Mouse (Mus musculus): Measurements from ENCODE around the gene Uba7. TPM values are rescaled to one million over a fixed set of nuclear protein-coding genes. Genes with fewer than 3 reads are reported as not detected.
"Not testable (repeated sequence)": the region's sequence is repeated elsewhere in the genome, so short reads cannot be mapped to it uniquely, and the experiment has no call there.

The Uba7 gene
- polyA plus RNA-seq, 1 experiment from 2014 or later = 48.0 TPM

DNA sequence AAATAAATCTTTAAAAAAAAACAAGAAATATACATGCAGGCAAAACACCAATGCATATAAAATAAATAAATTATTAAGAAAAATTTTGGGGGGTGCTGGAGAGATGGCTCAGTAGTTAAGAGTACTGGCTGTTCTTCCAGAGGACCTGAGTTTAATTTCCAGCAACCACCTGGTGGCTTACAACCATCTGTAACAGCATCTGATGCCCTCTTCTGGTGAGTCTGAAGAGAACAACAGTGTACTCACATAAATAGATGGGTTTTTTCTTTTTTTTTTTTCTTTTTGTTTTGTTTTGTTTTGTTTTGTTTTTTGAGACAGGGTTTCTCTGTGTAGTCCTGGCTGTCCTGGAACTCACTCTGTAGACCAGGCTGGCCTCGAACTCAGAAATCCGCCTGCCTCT lies 38.3 kb downstream of the Uba7 start:
- not testable (repeated sequence) for H3K4me1 ChIP-seq (replicated peaks; ENCODE audit: control insufficient read depth, insufficient read depth, low read length); H3K9ac ChIP-seq (ENCODE audit: low read length); DNase-seq (ENCODE audit: low spot score); ATAC-seq (replicated peaks; ENCODE audit: low FRiP score, low TSS enrichment, low read depth); H3K4me3 ChIP-seq (ENCODE audit: low read depth, low read length); H3K27me3 ChIP-seq (replicated peaks; ENCODE audit: control insufficient read depth, insufficient read depth, low read length); H3K27ac ChIP-seq (ENCODE audit: low read depth); H3K4me2 ChIP-seq (ENCODE audit: low read length); H3K9me3 ChIP-seq (ENCODE audit: control insufficient read depth, low read length)
- H3K36me3 ChIP-seq (ENCODE audit: control insufficient read depth, insufficient read depth, low read length) = peaks cover 20% of the 10 kb centered on the region; the same call in 1 of the 2 replicates
- WGBS = 89% methylated on average over 2 of the region's 2 CpGs

DNA sequence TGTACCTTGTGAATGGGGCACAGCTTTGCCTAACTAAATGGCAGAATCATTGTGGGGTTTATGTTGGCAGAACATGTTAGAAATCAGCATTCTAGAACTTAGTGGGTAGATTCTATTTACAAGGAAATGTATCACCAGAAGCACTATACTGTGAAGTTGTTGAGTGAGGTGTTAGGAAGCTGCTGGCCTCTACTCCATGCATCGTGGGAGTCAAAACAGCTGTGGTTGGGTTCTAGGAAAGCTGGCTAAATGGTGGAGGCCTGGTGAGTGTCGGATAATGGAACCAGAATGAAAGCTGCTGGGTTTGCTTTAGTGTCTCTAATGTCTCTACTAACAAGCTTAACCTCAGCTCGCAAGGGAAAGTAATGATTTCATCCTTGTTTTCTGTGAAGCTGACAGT lies 41.8 kb downstream of the Uba7 start:
- Histone ChIP-seq H3K36me3 (ENCODE audit: control insufficient read depth, insufficient read depth, low read length) (peaks cover 19% of the 10 kb centered on the region; the same call in 1 of the 2 replicates), H3K27ac (ENCODE audit: low read depth) (no peak overlapping the region), H3K4me3 (ENCODE audit: low read depth, low read length) (no peak overlapping the region), H3K9me3 (ENCODE audit: control insufficient read depth, low read length) (no peaks in the 10 kb centered on the region), H3K27me3 (replicated peaks; ENCODE audit: control insufficient read depth, insufficient read depth, low read length) (no peaks in the 10 kb centered on the region), H3K4me1 (replicated peaks; ENCODE audit: control insufficient read depth, insufficient read depth, low read length) (peaks cover 4% of the 10 kb centered on the region; the same call in 1 of the 2 replicates), H3K9ac (ENCODE audit: low read length) (no peak overlapping the region), H3K4me2 (ENCODE audit: low read length) (no peak overlapping the region)
- no peak for DNase-seq (ENCODE audit: low spot score)
- ATAC-seq (replicated peaks; ENCODE audit: low FRiP score, low TSS enrichment, low read depth) = no peak
- WGBS = 77% methylated on average over 3 of the region's 3 CpGs

DNA sequence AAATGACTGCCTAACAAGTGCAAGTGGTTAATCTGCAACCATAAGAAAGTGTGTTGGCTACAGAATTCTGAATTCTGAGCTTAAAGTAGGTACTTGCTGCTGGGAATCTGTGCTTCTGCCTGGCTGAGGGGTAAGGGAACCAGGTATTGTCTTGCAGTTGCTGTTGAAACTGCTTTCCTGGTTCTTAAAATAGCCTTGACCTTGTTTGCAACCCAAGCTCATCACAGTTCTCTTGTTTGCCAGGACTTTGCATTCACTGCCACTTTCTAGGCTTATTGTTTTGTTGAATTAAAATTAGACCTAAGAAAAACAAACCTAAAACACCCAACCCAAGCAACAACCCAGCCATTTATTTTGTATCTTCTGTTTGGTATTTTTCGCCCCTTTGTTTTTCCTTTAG lies 45.4 kb downstream of the Uba7 start:
- Histone ChIP-seq H3K9ac (ENCODE audit: low read length) (no peak overlapping the region), H3K27me3 (replicated peaks; ENCODE audit: control insufficient read depth, insufficient read depth, low read length) (no peaks in the 10 kb centered on the region), H3K4me2 (ENCODE audit: low read length) (no peak overlapping the region), H3K4me3 (ENCODE audit: low read depth, low read length) (no peak overlapping the region), H3K27ac (ENCODE audit: low read depth) (no peak overlapping the region), H3K4me1 (replicated peaks; ENCODE audit: control insufficient read depth, insufficient read depth, low read length) (peaks cover 4% of the 10 kb centered on the region; the same call in 1 of the 2 replicates), H3K9me3 (ENCODE audit: control insufficient read depth, low read length) (no peaks in the 10 kb centered on the region), H3K36me3 (ENCODE audit: control insufficient read depth, insufficient read depth, low read length) (peaks cover 32% of the 10 kb centered on the region)
- WGBS = 92% methylated on average over 1 of the region's 1 CpGs
- DNase-seq (ENCODE audit: low spot score) (no peak), ATAC-seq (replicated peaks; ENCODE audit: low FRiP score, low TSS enrichment, low read depth) (no peak)

DNA sequence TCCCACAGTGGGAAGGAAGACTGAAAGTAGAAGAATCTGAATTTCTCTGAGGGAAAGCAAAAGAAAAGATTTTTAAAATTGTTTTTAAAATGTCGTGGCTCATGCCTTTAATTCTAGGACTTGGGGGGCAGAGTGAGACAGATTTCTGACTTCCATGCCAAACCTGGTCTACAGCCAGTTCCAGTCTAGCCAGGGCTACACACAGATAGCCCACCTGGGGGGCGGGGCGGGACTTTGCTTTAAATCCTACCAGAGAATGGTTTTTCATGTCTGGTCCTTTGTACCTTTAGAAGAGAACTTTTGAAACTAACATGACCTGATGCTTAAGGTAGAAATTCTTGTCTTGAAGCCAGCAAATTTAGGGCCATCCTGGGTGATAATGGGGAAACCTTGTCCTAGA lies 47.9 kb downstream of the Uba7 start:
- DNase-seq (ENCODE audit: low spot score) (no peak), ATAC-seq (replicated peaks; ENCODE audit: low FRiP score, low TSS enrichment, low read depth) (no peak)
- Histone ChIP-seq H3K4me2 (ENCODE audit: low read length) (no peak overlapping the region), H3K4me1 (replicated peaks; ENCODE audit: control insufficient read depth, insufficient read depth, low read length) (peaks cover 4% of the 10 kb centered on the region; the same call in 1 of the 2 replicates), H3K27me3 (replicated peaks; ENCODE audit: control insufficient read depth, insufficient read depth, low read length) (no peaks in the 10 kb centered on the region), H3K27ac (ENCODE audit: low read depth) (no peak overlapping the region), H3K36me3 (ENCODE audit: control insufficient read depth, insufficient read depth, low read length) (peaks cover 42% of the 10 kb centered on the region), H3K9me3 (ENCODE audit: control insufficient read depth, low read length) (no peaks in the 10 kb centered on the region), H3K9ac (ENCODE audit: low read length) (no peak overlapping the region), H3K4me3 (ENCODE audit: low read depth, low read length) (no peak overlapping the region)
- 87% methylated on average over 3 of the region's 3 CpGs for WGBS

DNA sequence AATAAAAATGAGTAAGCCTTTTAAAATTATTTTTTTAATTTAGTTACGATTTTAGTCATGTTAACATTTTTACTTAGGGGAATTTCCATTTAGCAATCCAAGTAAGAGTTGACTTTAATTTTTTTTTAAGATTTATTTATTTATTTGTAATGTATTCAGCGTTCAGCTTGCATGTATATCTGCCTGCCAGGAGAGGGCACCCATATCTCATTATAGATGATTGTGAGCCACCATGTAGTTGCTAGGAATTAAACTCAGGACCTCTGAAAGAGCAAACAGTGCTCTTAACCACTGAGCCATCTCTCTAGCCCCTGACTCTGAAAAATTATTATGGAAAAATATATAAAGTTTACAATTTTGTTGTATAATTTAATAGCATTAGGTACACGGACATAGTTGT lies 51.3 kb downstream of the Uba7 start:
- no peak for DNase-seq (ENCODE audit: low spot score)
- ATAC-seq (replicated peaks; ENCODE audit: low FRiP score, low TSS enrichment, low read depth) = no peak
- no peaks in the 10 kb centered on the region for H3K27me3 ChIP-seq (replicated peaks; ENCODE audit: control insufficient read depth, insufficient read depth, low read length)
- WGBS = 93% methylated on average over 3 of the region's 3 CpGs
- no peak overlapping the region for H3K4me2 ChIP-seq (ENCODE audit: low read length)
- H3K4me3 ChIP-seq (ENCODE audit: low read depth, low read length) = no peak overlapping the region
- H3K9me3 ChIP-seq (ENCODE audit: control insufficient read depth, low read length) = no peaks in the 10 kb centered on the region
- H3K36me3 ChIP-seq (ENCODE audit: control insufficient read depth, insufficient read depth, low read length) = peaks cover 45% of the 10 kb centered on the region
- no peak overlapping the region for H3K9ac ChIP-seq (ENCODE audit: low read length)
- H3K27ac ChIP-seq (ENCODE audit: low read depth) = no peak overlapping the region
- H3K4me1 ChIP-seq (replicated peaks; ENCODE audit: control insufficient read depth, insufficient read depth, low read length) = no peaks in the 10 kb centered on the region

DNA sequence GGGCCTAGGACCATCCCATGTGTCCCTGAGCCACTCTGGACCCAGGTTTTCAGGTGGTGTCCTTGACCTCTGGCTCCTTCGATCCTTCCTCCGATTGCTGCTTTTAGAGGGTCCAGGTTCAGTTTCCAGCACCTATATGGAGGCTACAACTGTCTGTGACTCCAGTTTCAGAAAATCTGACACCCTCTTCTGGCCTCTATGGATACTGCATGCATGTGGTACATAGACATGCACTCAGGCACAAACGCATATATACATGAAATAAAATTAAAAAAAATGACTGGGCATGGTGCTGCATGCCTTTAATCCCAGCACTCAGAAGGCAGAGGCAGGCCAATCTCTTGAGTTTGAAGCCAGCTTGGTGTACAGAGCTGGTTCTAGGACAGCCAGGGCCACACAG lies 52.6 kb downstream of the Uba7 start:
- Histone ChIP-seq H3K4me2 (ENCODE audit: low read length) (no peak overlapping the region), H3K9ac (ENCODE audit: low read length) (no peak overlapping the region), H3K27me3 (replicated peaks; ENCODE audit: control insufficient read depth, insufficient read depth, low read length) (no peaks in the 10 kb centered on the region), H3K9me3 (ENCODE audit: control insufficient read depth, low read length) (no peaks in the 10 kb centered on the region), H3K4me1 (replicated peaks; ENCODE audit: control insufficient read depth, insufficient read depth, low read length) (no peaks in the 10 kb centered on the region), H3K27ac (ENCODE audit: low read depth) (no peak overlapping the region), H3K36me3 (ENCODE audit: control insufficient read depth, insufficient read depth, low read length) (peaks cover 57% of the 10 kb centered on the region), H3K4me3 (ENCODE audit: low read depth, low read length) (no peak overlapping the region)
- ATAC-seq (replicated peaks; ENCODE audit: low FRiP score, low TSS enrichment, low read depth) = no peak
- 95% methylated on average over 3 of the region's 3 CpGs for WGBS
- DNase-seq (ENCODE audit: low spot score) = no peak

DNA sequence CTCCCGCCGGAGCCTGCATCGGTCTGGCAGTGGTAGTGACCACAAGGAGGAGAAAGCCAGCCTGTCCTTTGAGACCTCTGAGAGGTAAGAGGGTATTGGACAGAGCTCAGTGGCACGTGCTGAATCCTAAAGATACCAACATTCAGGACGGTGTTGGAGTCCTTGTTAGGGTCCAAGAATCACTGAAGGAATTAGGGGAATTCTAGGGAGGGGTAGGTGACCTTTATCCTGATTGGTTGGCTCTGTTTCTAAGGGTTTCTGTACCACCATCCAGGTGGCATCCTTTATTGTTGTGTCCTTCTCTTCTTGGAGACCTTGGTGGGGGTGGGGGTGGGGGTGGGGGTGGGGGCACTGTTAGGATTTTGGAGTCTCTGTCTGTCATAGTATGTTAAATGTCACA lies 56.8 kb downstream of the Uba7 start:
- DNase-seq (ENCODE audit: low spot score) (no peak), ATAC-seq (replicated peaks; ENCODE audit: low FRiP score, low TSS enrichment, low read depth) (no peak)
- H3K36me3 ChIP-seq (ENCODE audit: control insufficient read depth, insufficient read depth, low read length) = peaks cover 54% of the 10 kb centered on the region
- no peaks in the 10 kb centered on the region for H3K9me3 ChIP-seq (ENCODE audit: control insufficient read depth, low read length)
- H3K27me3 ChIP-seq (replicated peaks; ENCODE audit: control insufficient read depth, insufficient read depth, low read length) = no peaks in the 10 kb centered on the region
- H3K4me1 ChIP-seq (replicated peaks; ENCODE audit: control insufficient read depth, insufficient read depth, low read length) = no peaks in the 10 kb centered on the region
- 95% methylated on average over 5 of the region's 5 CpGs for WGBS
- H3K4me3 ChIP-seq (ENCODE audit: low read depth, low read length) = no peak overlapping the region
- no peak overlapping the region for H3K4me2 ChIP-seq (ENCODE audit: low read length)
- H3K27ac ChIP-seq (ENCODE audit: low read depth) = no peak overlapping the region
- H3K9ac ChIP-seq (ENCODE audit: low read length) = no peak overlapping the region

Other genes starting within 250 kb of the Uba7 start
- gene Rbm5, start 204.5 kb upstream of the Uba7 start, polyA plus RNA-seq (2014; fragmentation: Nextera tagmentation; extraction: Ambion mirVana) = 156 and 174 TPM in 2 replicates
- 64.2 and 74.5 TPM in 2 replicates for gene Rbm6, start 102.3 kb upstream of the Uba7 start, polyA plus RNA-seq (2014; fragmentation: Nextera tagmentation; extraction: Ambion mirVana)
- gene Mon1a, start 87.4 kb upstream of the Uba7 start, polyA plus RNA-seq (2014; fragmentation: Nextera tagmentation; extraction: Ambion mirVana) = 17.2 and 21.7 TPM in 2 replicates
- 3.9 and 4.1 TPM in 2 replicates for gene Mst1r, start 68.6 kb upstream of the Uba7 start, polyA plus RNA-seq (2014; fragmentation: Nextera tagmentation; extraction: Ambion mirVana)
- not detected in 2 replicates for gene Actl11, start 47.0 kb upstream of the Uba7 start, polyA plus RNA-seq (2014; fragmentation: Nextera tagmentation; extraction: Ambion mirVana)
- gene Camkv, start 39.8 kb upstream of the Uba7 start, polyA plus RNA-seq (2014; fragmentation: Nextera tagmentation; extraction: Ambion mirVana) = 1.7 and 1.9 TPM in 2 replicates
- gene Traip, start 25.4 kb upstream of the Uba7 start, polyA plus RNA-seq (2014; fragmentation: Nextera tagmentation; extraction: Ambion mirVana) = 23.9 and 24.1 TPM in 2 replicates
- 8.7 and 11.4 TPM in 2 replicates for gene Gm20661, start 7.6 kb downstream of the Uba7 start, polyA plus RNA-seq (2014; fragmentation: Nextera tagmentation; extraction: Ambion mirVana)
- gene Inka1, start 10.4 kb downstream of the Uba7 start, polyA plus RNA-seq (2014; fragmentation: Nextera tagmentation; extraction: Ambion mirVana) = 58.7 and 62.4 TPM in 2 replicates
- gene Cdhr4, start 17.0 kb downstream of the Uba7 start, polyA plus RNA-seq (2014; fragmentation: Nextera tagmentation; extraction: Ambion mirVana) = 15.7 and 27.3 TPM in 2 replicates
- gene Gm20662, start 20.8 kb downstream of the Uba7 start, polyA plus RNA-seq (2014; fragmentation: Nextera tagmentation; extraction: Ambion mirVana) = 0.42 and 0.90 TPM in 2 replicates
- gene Ip6k1, start 27.0 kb downstream of the Uba7 start, polyA plus RNA-seq (2014; fragmentation: Nextera tagmentation; extraction: Ambion mirVana) = 24.6 and 25.8 TPM in 2 replicates
- gene Gmppb, start 73.7 kb downstream of the Uba7 start, polyA plus RNA-seq (2014; fragmentation: Nextera tagmentation; extraction: Ambion mirVana) = 29.1 and 33.5 TPM in 2 replicates
- 2.5 and 2.7 TPM in 2 replicates for gene Amigo3, start 77.7 kb downstream of the Uba7 start, polyA plus RNA-seq (2014; fragmentation: Nextera tagmentation; extraction: Ambion mirVana)
- 0.17 and 0.78 TPM in 2 replicates for gene Mst1, start 104.9 kb downstream of the Uba7 start, polyA plus RNA-seq (2014; fragmentation: Nextera tagmentation; extraction: Ambion mirVana)
- 30.7 and 33.2 TPM in 2 replicates for gene Rnf123, start 107.8 kb downstream of the Uba7 start, polyA plus RNA-seq (2014; fragmentation: Nextera tagmentation; extraction: Ambion mirVana)
- 57.7 and 61.1 TPM in 2 replicates for gene Apeh, start 119.1 kb downstream of the Uba7 start, polyA plus RNA-seq (2014; fragmentation: Nextera tagmentation; extraction: Ambion mirVana)
- 4.1 and 4.6 TPM in 2 replicates for gene Bsn, start 214.9 kb downstream of the Uba7 start, polyA plus RNA-seq (2014; fragmentation: Nextera tagmentation; extraction: Ambion mirVana)

Measured in intestine, embryonic 14.5 days (tissue).